Mouse (Mus musculus) liver, embryonic 14.5 days (tissue): ENCODE results near the gene Zfp146.

ENCODE experiments used
- CTCF ChIP-seq: IDR thresholded peaks from 2 replicates; pipeline ENCODE4 v1.5.1; 2016; ENCODE audit warnings: antibody characterized with exemption, low read depth, control low read depth
- EP300 ChIP-seq: IDR thresholded peaks from 2 replicates; pipeline ENCODE4 v1.6.1; 2016; ENCODE audit warnings: antibody characterized with exemption, low read depth

DNA sequence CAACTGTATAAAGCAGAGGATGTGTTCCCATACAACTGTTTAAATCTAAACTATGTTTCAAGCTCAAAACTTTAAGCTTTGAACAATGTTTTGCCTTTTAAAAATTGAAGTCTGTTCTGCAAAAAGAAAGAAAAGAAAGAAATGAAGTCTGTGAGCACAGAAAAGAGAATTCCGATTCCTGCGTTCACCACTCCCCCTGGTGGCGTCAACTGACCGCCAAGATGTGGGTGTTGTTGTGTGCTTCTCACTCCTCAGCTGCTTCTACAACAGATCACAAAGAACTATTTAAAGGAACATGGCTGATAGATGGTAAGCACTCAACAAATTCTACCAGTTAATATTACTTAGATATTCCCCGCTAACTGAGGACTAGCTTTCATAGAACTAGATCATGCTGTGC, 6.4 kb downstream of the Zfp146 start:
- peak; percentile 16; the same call in 1 of the 2 replicates for TF ChIP-seq CTCF
- TF ChIP-seq EP300, result no peak
